Mouse (Mus musculus): ENCODE data around the gene Tectb. TPM values are rescaled to one million over a fixed set of nuclear protein-coding genes. Genes with fewer than 3 reads are reported as not detected.
"Not testable (repeated sequence)": the region's sequence is repeated elsewhere in the genome, so short reads cannot be mapped to it uniquely, and the experiment has no call there.

Tectb gene
- polyA plus RNA-seq, 1 experiment from 2014 or later = not detected

DNA sequence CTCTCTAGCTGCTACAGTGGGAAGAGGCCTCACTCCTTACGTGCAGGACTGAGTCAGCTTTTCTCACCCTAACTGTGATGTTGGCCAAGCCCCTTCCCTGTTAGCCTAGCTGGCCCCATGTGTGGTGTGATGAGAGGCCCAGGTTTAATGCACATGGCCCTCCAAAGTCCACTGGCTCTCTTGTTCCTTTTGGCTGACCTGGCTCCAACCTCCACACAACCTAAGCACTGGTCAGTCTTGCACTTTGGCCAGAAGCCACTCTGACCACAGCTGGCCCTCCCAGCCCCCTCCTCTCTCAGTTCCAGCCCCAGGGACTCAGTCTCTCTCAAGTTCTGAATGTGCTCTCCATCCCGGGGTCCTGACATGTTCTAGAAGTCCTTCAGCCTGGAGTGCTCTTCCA lies 35.4 kb upstream of the Tectb start:
- H3K27me3 ChIP-seq (replicated peaks) = no peaks in the 10 kb centered on the region
- 70% methylated on average over 2 of the region's 2 CpGs for WGBS
- H3K4me2 ChIP-seq = no peak overlapping the region
- H3K9ac ChIP-seq = no peak overlapping the region
- H3K4me1 ChIP-seq (replicated peaks) = no peaks in the 10 kb centered on the region; the same call in 1 of the 2 replicates
- H3K9me3 ChIP-seq (replicated peaks) = no peaks in the 10 kb centered on the region
- no peak for ATAC-seq (ENCODE audit: insufficient number of reproducible peaks, low FRiP score)
- no peak overlapping the region for H3K27ac ChIP-seq (ENCODE audit: poor library complexity, severe bottlenecking)
- H3K36me3 ChIP-seq = no peaks in the 10 kb centered on the region
- no peak overlapping the region for H3K4me3 ChIP-seq

- Histone ChIP-seq H3K27ac (ENCODE audit: poor library complexity, severe bottlenecking) (no peak overlapping the region), H3K9ac (no peak overlapping the region)
- 56% methylated on average over 9 of the region's 9 CpGs for WGBS
Measured at GRCm38 (mm10) chr19:55147568-55147967, 33.0 kb upstream of the Tectb start.

DNA sequence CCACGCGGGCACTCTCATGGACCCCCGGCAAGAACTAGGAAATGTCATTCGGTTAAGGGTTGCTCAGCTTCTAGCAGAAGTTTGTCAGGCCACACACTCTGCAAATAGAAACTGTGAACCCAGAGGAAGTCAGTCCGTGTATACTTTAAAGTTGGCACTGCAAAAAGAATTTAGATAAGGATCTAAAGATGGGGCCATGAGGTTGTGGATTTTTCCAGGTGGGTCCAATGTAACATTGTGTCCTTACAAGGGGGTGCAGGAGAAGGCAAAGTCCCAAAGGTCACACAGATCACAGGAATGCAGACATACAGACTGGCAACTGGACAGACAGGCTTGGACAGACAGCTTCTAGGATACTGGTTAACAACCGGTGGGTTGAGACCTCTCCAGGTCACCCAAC lies 32.4 kb upstream of the Tectb start:
- H3K4me1 ChIP-seq (replicated peaks) = no peaks in the 10 kb centered on the region; the same call in 1 of the 2 replicates
- no peak for ATAC-seq (ENCODE audit: insufficient number of reproducible peaks, low FRiP score)
- WGBS = 74% methylated on average over 6 of the region's 6 CpGs

More at GRCm38 (mm10) chr19:55147568-55147967, 33.0 kb upstream of the Tectb start:
- ATAC-seq (ENCODE audit: insufficient number of reproducible peaks, low FRiP score) = no peak
- H3K9me3 ChIP-seq (replicated peaks) = no peaks in the 10 kb centered on the region
- no peaks in the 10 kb centered on the region for H3K36me3 ChIP-seq
- no peak overlapping the region for H3K4me2 ChIP-seq
- no peaks in the 10 kb centered on the region; the same call in 1 of the 2 replicates for H3K4me1 ChIP-seq (replicated peaks)
- no peak overlapping the region for H3K4me3 ChIP-seq
- no peaks in the 10 kb centered on the region for H3K27me3 ChIP-seq (replicated peaks)

GRCm38 (mm10) chr19:55149646-55150045 lies 30.9 kb upstream of the Tectb start:
- Histone ChIP-seq H3K4me2 (no peak overlapping the region), H3K9ac (no peak overlapping the region), H3K4me1 (replicated peaks) (no peaks in the 10 kb centered on the region), H3K27ac (ENCODE audit: poor library complexity, severe bottlenecking) (no peak overlapping the region), H3K4me3 (no peak overlapping the region), H3K36me3 (no peaks in the 10 kb centered on the region), H3K9me3 (replicated peaks) (no peaks in the 10 kb centered on the region), H3K27me3 (replicated peaks) (no peaks in the 10 kb centered on the region)
- WGBS = 76% methylated on average over 6 of the region's 6 CpGs
- no peak for ATAC-seq (ENCODE audit: insufficient number of reproducible peaks, low FRiP score)

More for the DNA sequence above, 32.4 kb upstream of the Tectb start:
- Histone ChIP-seq H3K27me3 (replicated peaks) (no peaks in the 10 kb centered on the region), H3K36me3 (no peaks in the 10 kb centered on the region), H3K9ac (no peak overlapping the region), H3K9me3 (replicated peaks) (no peaks in the 10 kb centered on the region), H3K4me3 (no peak overlapping the region), H3K4me2 (no peak overlapping the region), H3K27ac (ENCODE audit: poor library complexity, severe bottlenecking) (no peak overlapping the region)

GRCm38 (mm10) chr19:55152274-55152673 lies 28.3 kb upstream of the Tectb start:
- not testable (repeated sequence) for ATAC-seq (ENCODE audit: insufficient number of reproducible peaks, low FRiP score)

DNA sequence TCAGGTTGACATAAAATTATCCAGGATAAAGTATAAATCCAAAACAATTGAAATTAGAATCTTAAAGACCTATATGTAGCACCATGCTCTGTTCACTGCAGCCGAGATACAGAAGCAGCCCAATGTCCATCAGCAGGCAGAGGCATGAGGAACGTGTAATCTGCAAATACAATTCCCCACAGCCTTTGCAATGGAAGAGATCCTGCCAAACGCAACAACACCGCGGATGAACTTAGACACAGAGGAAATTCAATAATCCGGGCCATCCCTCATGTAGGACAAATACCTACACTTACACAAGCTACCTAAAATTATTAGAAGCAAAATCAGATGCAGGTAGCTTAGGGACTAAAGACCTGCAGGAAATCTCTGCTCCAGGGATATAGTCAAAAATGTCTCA lies 27.6 kb upstream of the Tectb start:
- WGBS = 79% methylated on average over 6 of the region's 6 CpGs

More at GRCm38 (mm10) chr19:55152274-55152673, 28.3 kb upstream of the Tectb start:
- 53% methylated on average over 6 of the region's 6 CpGs for WGBS
- H3K4me1 ChIP-seq (replicated peaks); H3K4me2 ChIP-seq; H3K27ac ChIP-seq (ENCODE audit: poor library complexity, severe bottlenecking); H3K4me3 ChIP-seq; H3K27me3 ChIP-seq (replicated peaks); H3K9me3 ChIP-seq (replicated peaks); H3K36me3 ChIP-seq; H3K9ac ChIP-seq: not testable (repeated sequence)

GRCm38 (mm10) chr19:55157029-55157428 lies 23.5 kb upstream of the Tectb start:
- no peak overlapping the region for H3K4me2 ChIP-seq
- H3K36me3 ChIP-seq = no peaks in the 10 kb centered on the region
- no peaks in the 10 kb centered on the region for H3K27me3 ChIP-seq (replicated peaks)
- no peak overlapping the region for H3K9ac ChIP-seq
- H3K4me3 ChIP-seq = no peak overlapping the region
- H3K9me3 ChIP-seq (replicated peaks) = no peaks in the 10 kb centered on the region
- WGBS = 73% methylated on average over 7 of the region's 7 CpGs
- no peak overlapping the region for H3K27ac ChIP-seq (ENCODE audit: poor library complexity, severe bottlenecking)
- no peaks in the 10 kb centered on the region; the same call in 1 of the 2 replicates for H3K4me1 ChIP-seq (replicated peaks)
- no peak for ATAC-seq (ENCODE audit: insufficient number of reproducible peaks, low FRiP score)

More for the DNA sequence above, 27.6 kb upstream of the Tectb start:
- H3K27me3 ChIP-seq (replicated peaks) = no peaks in the 10 kb centered on the region
- ATAC-seq (ENCODE audit: insufficient number of reproducible peaks, low FRiP score) = no peak
- no peak overlapping the region for H3K4me2 ChIP-seq
- no peaks in the 10 kb centered on the region for H3K36me3 ChIP-seq
- H3K9ac ChIP-seq = no peak overlapping the region
- no peaks in the 10 kb centered on the region for H3K9me3 ChIP-seq (replicated peaks)
- H3K4me3 ChIP-seq = no peak overlapping the region
- no peak overlapping the region for H3K27ac ChIP-seq (ENCODE audit: poor library complexity, severe bottlenecking)
- no peaks in the 10 kb centered on the region; the same call in 1 of the 2 replicates for H3K4me1 ChIP-seq (replicated peaks)

DNA sequence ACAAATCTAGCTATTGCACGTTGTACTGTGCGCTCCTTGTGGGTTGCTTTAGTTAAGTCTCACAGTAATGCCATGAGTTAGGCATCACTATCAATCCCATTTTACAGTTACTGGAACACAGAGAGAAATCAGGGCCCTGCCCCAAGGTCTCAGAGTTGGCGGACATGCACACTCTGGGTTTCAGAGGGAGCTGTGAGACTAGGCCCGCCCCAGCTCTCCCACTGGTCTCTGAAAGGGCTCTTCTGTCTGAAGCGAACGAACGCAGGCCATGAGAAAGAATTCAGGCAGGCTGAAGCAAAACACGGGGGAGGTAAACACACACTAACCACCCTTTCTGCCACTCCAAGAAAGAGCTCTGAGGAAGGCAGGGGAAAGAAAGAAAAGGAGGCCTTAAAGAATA lies 21.9 kb upstream of the Tectb start:
- no peaks in the 10 kb centered on the region for H3K9me3 ChIP-seq (replicated peaks)
- no peaks in the 10 kb centered on the region; the same call in 1 of the 2 replicates for H3K4me1 ChIP-seq (replicated peaks)

DNA sequence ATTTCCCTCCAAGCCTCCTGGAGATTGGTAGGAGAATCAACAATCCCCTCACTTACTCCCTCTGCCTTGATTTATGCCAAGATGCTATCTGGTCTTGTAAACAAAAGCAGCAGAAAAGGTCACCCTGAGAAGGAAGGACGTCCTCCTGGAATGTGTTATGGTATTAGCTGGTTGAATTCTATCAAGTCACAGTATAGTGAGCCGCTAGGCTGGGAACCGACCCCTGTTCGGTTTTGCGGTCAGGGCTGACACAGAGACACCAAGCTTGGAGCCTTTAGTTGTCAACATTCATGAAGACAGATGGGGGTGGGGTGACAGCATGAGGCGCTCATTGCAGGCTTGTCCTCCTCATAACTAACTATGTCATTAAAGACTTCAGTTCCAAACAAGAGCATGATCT lies 20.7 kb upstream of the Tectb start:
- no peaks in the 10 kb centered on the region; the same call in 1 of the 2 replicates for H3K4me1 ChIP-seq (replicated peaks)

More for the DNA sequence above, 21.9 kb upstream of the Tectb start:
- Histone ChIP-seq H3K4me2 (no peak overlapping the region), H3K27ac (ENCODE audit: poor library complexity, severe bottlenecking) (no peak overlapping the region), H3K36me3 (no peaks in the 10 kb centered on the region), H3K27me3 (replicated peaks) (no peaks in the 10 kb centered on the region), H3K4me3 (no peak overlapping the region), H3K9ac (no peak overlapping the region)
- ATAC-seq (ENCODE audit: insufficient number of reproducible peaks, low FRiP score) = no peak
- WGBS = 62% methylated on average over 8 of the region's 8 CpGs

GRCm38 (mm10) chr19:55162271-55162670 lies 18.3 kb upstream of the Tectb start:
- no peak for ATAC-seq (ENCODE audit: insufficient number of reproducible peaks, low FRiP score)
- Histone ChIP-seq H3K4me1 (replicated peaks) (no peaks in the 10 kb centered on the region; the same call in 1 of the 2 replicates), H3K36me3 (no peaks in the 10 kb centered on the region), H3K9me3 (replicated peaks) (no peaks in the 10 kb centered on the region), H3K27me3 (replicated peaks) (no peaks in the 10 kb centered on the region), H3K9ac (no peak overlapping the region), H3K27ac (ENCODE audit: poor library complexity, severe bottlenecking) (no peak overlapping the region), H3K4me2 (no peak overlapping the region), H3K4me3 (no peak overlapping the region)
- 72% methylated on average over 4 of the region's 4 CpGs for WGBS

More for the DNA sequence above, 20.7 kb upstream of the Tectb start:
- Histone ChIP-seq H3K4me2 (no peak overlapping the region), H3K36me3 (no peaks in the 10 kb centered on the region), H3K9ac (no peak overlapping the region), H3K27ac (ENCODE audit: poor library complexity, severe bottlenecking) (no peak overlapping the region), H3K9me3 (replicated peaks) (no peaks in the 10 kb centered on the region), H3K27me3 (replicated peaks) (no peaks in the 10 kb centered on the region), H3K4me3 (no peak overlapping the region)
- ATAC-seq (ENCODE audit: insufficient number of reproducible peaks, low FRiP score) = no peak
- 67% methylated on average over 6 of the region's 6 CpGs for whole genome bisulfite sequencing

DNA sequence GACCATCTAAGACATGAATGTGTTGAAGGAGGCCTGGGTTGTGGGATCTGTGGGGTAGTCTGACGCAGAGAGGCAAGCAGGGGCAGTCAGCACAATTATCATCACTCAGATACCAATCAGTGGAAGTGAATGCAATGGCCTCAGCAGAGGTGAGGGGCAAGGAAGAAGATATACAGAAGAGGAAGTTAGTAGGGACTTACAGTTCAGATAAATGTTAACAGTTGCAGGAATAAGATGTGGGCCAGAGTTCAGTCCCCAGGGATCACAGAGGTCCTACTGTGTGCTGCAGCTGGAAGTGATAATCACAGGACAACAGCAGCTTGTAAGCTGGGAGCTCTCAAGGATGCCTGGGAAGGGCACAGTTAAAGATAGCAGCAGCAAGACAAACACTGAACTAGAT lies 16.4 kb upstream of the Tectb start:
- 41% methylated on average over 1 of the region's 1 CpGs for WGBS
- ATAC-seq (ENCODE audit: insufficient number of reproducible peaks, low FRiP score) = no peak
- Histone ChIP-seq H3K4me2 (no peak overlapping the region), H3K4me3 (no peak overlapping the region), H3K27ac (ENCODE audit: poor library complexity, severe bottlenecking) (no peak overlapping the region), H3K4me1 (replicated peaks) (no peaks in the 10 kb centered on the region; the same call in 1 of the 2 replicates), H3K36me3 (no peaks in the 10 kb centered on the region), H3K9me3 (replicated peaks) (0 out of 2 replicates have a peak, but pooled peaks cover 2% of the 10 kb centered on the region), H3K9ac (no peak overlapping the region), H3K27me3 (replicated peaks) (no peaks in the 10 kb centered on the region)
